Mouse (Mus musculus) neural tube, embryonic 14.5 days (tissue): ENCODE measurements around the gene Mpzl2. TPM values are rescaled to one million over a fixed set of nuclear protein-coding genes. Genes with fewer than 3 reads are reported as not detected.

ENCODE experiments used
- polyA plus RNA-seq: library from polyadenylated mRNA; unstranded; fragments of >200 nt; fragmentation: Nextera tagmentation; extraction: Ambion mirVana; gene quantifications from 2 replicates; pipeline ENCODE4 v1.2.1, GENCODE M21; 2014

Gene Mpzl2
- polyA plus RNA-seq, 1 experiment from 2014 or later, result not detected

Other genes starting within 250 kb of the Mpzl2 start
- 19.1 and 21.1 TPM in 2 replicates for gene Tmem25, start 240.5 kb upstream of the Mpzl2 start, polyA plus RNA-seq
- 1.1 TPM in 1 of 2 replicates, not detected in the other for gene Ttc36, start 236.7 kb upstream of the Mpzl2 start, polyA plus RNA-seq
- gene Kmt2a, start 158.5 kb upstream of the Mpzl2 start, polyA plus RNA-seq, result 16.5 and 23.1 TPM in 2 replicates
- 756 and 860 TPM in 2 replicates for gene Atp5l, start 119.1 kb upstream of the Mpzl2 start, polyA plus RNA-seq
- gene Ube4a, start 74.2 kb upstream of the Mpzl2 start, polyA plus RNA-seq, result 48.3 and 52.8 TPM in 2 replicates
- gene Cd3g, start 59.4 kb upstream of the Mpzl2 start, polyA plus RNA-seq, result 0.22 TPM in 1 of 2 replicates, not detected in the other
- not detected in 2 replicates for gene Cd3d, start 58.0 kb upstream of the Mpzl2 start, polyA plus RNA-seq
- 0.31 TPM in 1 of 2 replicates, not detected in the other for gene Cd3e, start 30.2 kb upstream of the Mpzl2 start, polyA plus RNA-seq
- 1.0 and 1.4 TPM in 2 replicates for gene Mpzl3, start 15.4 kb downstream of the Mpzl2 start, polyA plus RNA-seq
- 0.22 TPM in 1 of 2 replicates, not detected in the other for gene Jaml, start 39.4 kb downstream of the Mpzl2 start, polyA plus RNA-seq
- 9.3 and 11.2 TPM in 2 replicates for gene Scn2b, start 78.0 kb downstream of the Mpzl2 start, polyA plus RNA-seq
- gene Scn4b, start 98.6 kb downstream of the Mpzl2 start, polyA plus RNA-seq, result 0.08 and 0.13 TPM in 2 replicates
- gene BC049352, start 142.2 kb downstream of the Mpzl2 start, polyA plus RNA-seq, result not detected in 2 replicates
- not detected in 2 replicates for gene Tmprss4, start 164.3 kb downstream of the Mpzl2 start, polyA plus RNA-seq
- gene Il10ra, start 229.3 kb downstream of the Mpzl2 start, polyA plus RNA-seq, result 0.56 and 1.4 TPM in 2 replicates